Mouse (Mus musculus) heart, postnatal 4 days (tissue): ENCODE data around the gene H2-DMb2. TPM values are rescaled to one million over a fixed set of nuclear protein-coding genes. Genes with fewer than 3 reads are reported as not detected.

Experiments used
- DNase-seq: peaks from one replicate; pipeline ENCODE4 v3.0.0; 2021
- total RNA-seq, 2 experiments: library from RNA; stranded (reverse); gene quantifications; 2 replicates each; pipeline ENCODE4 v1.2.3; 2021

The H2-DMb2 gene
- total RNA-seq, 2 experiments from 2014 or later = 0.55 to 0.72 TPM

- DNase-seq = no peak
These were observed 24.2 kb upstream of the H2-DMb2 start for GRCm38 (mm10) chr17:34118873-34119248.

GRCm38 (mm10) chr17:34119249-34120179, 23.6 kb upstream of the H2-DMb2 start, which contains the start of gene H2-DMa:
Gene H2-DMa, plus strand, starts transcription at chr17:34119541.
- DNase-seq = peak; percentile 99

GRCm38 (mm10) chr17:34120180-34120723, 22.9 kb upstream of the H2-DMb2 start:
- DNase-seq = peak; percentile 93

- peak; percentile 89 for DNase-seq
These were observed 22.3 kb upstream of the H2-DMb2 start for GRCm38 (mm10) chr17:34120814-34121171.

- DNase-seq = peak; percentile 88
These were observed 21.8 kb upstream of the H2-DMb2 start for GRCm38 (mm10) chr17:34121172-34121878.

- DNase-seq = peak; percentile 75
These were observed 21.3 kb upstream of the H2-DMb2 start for GRCm38 (mm10) chr17:34121879-34122187.

- DNase-seq = peak; percentile 98
These were observed 20.7 kb upstream of the H2-DMb2 start, which contains the start of gene Brd2 for GRCm38 (mm10) chr17:34122188-34122984. Gene Brd2, minus strand, starts transcription at chr17:34122634.

- DNase-seq = no peak
These were observed 20.0 kb upstream of the H2-DMb2 start for GRCm38 (mm10) chr17:34123111-34123510.

- peak; percentile 40 for DNase-seq
These were observed 19.6 kb upstream of the H2-DMb2 start for GRCm38 (mm10) chr17:34123518-34123917.

GRCm38 (mm10) chr17:34124649-34125048, 18.5 kb upstream of the H2-DMb2 start:
- no peak for DNase-seq

GRCm38 (mm10) chr17:34126826-34127420, 16.2 kb upstream of the H2-DMb2 start:
- DNase-seq = no peak

- DNase-seq = peak; percentile 46
These were observed 15.6 kb upstream of the H2-DMb2 start for GRCm38 (mm10) chr17:34127475-34127874.

- DNase-seq = no peak
These were observed 14.7 kb upstream of the H2-DMb2 start for GRCm38 (mm10) chr17:34128264-34128937.

GRCm38 (mm10) chr17:34128944-34129791, 13.9 kb upstream of the H2-DMb2 start:
- DNase-seq = no peak

GRCm38 (mm10) chr17:34130073-34130947, 12.8 kb upstream of the H2-DMb2 start:
- DNase-seq = no peak

GRCm38 (mm10) chr17:34131911-34132310, 11.2 kb upstream of the H2-DMb2 start:
- no peak for DNase-seq

GRCm38 (mm10) chr17:34133289-34133688, 9.8 kb upstream of the H2-DMb2 start:
- DNase-seq = no peak

GRCm38 (mm10) chr17:34134451-34134850, 8.7 kb upstream of the H2-DMb2 start:
- DNase-seq = no peak
